Mouse (Mus musculus) liver, postnatal 0 days (tissue): ENCODE measurements at regions not wholly inside any gene's neighbourhood (a gene's known extent, or its start where the extent isn't known, plus 50 kb on each side); places are given as distances from the start of the nearest gene placed in this dataset.

Experiments
- CTCF ChIP-seq: sonication (generic); IDR thresholded peaks from 2 replicates; pipeline ENCODE4 v1.5.1; 2016; ENCODE audit warnings: antibody characterized with exemption, low read depth
- EP300 ChIP-seq: IDR thresholded peaks from 2 replicates; pipeline ENCODE4 v1.6.1; 2016; ENCODE audit warnings: antibody characterized with exemption, low read depth, mild to moderate bottlenecking

- TF ChIP-seq EP300: no peak
- TF ChIP-seq CTCF: no peak
Observed at GRCm38 (mm10) chr3:21813401-21813800, 263.1 kb upstream of the Tbl1xr1 start.
